Mouse (Mus musculus): ENCODE measurements around the gene Gast. TPM values are rescaled to one million over a fixed set of nuclear protein-coding genes. Genes with fewer than 3 reads are reported as not detected.
A peak's percentile ranks its signal among the peaks of the same experiment; 100 is the strongest.
"Not testable (repeated sequence)": the region's sequence is repeated elsewhere in the genome, so short reads cannot be mapped to it uniquely, and the experiment has no call there.

The Gast gene
- polyA plus RNA-seq, 1 experiment from 2014 or later: not detected

DNA sequence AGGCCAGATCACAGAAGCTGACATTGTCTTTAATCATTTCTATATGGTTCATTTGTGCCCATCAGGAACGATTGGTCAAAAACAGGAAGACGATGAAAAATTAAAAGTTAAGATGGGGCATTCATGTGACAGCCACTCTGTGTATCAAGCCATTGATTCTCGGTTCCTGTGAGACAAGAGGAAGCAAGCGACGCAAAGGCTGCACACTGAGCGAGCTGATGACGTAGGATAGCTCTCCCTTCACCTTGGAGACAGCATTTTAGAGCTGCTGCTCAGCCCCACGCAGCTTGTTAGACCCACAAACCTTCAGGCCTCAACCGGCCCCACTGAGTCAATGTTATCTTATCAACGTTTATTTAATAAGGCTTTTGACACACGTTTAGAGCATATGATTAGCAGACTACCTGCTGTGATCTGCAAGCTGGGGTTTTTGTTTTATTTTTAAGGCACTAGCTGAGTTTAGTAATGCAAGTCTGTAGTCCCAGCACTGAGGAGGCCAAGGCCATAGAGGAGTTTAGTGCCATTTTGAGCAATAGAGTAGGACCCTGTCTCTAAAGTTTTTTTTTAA is 9.1 kb upstream of the Gast start:
- Histone ChIP-seq H3K9me3 (replicated peaks; ENCODE audit: control insufficient read depth, low read length) (no peaks in the 10 kb centered on the region), H3K4me3 (ENCODE audit: low read length) (no peak overlapping the region), H3K36me3 (ENCODE audit: control insufficient read depth, insufficient read depth) (peaks cover 18% of the 10 kb centered on the region), H3K27ac (ENCODE audit: low read length) (no peak overlapping the region), H3K9ac (ENCODE audit: low read length) (no peak overlapping the region), H3K4me2 (ENCODE audit: low read depth, low read length) (no peak overlapping the region), H3K27me3 (ENCODE audit: control insufficient read depth, insufficient read depth, low read length) (no peaks in the 10 kb centered on the region), H3K4me1 (ENCODE audit: control insufficient read depth, insufficient read depth, low read length) (peaks cover 17% of the 10 kb centered on the region)
- ATAC-seq (replicated peaks; ENCODE audit: extremely low read depth, insufficient read depth, low FRiP score): no peak
- 70% methylated on average over 11 of the region's 11 CpGs for WGBS

DNA sequence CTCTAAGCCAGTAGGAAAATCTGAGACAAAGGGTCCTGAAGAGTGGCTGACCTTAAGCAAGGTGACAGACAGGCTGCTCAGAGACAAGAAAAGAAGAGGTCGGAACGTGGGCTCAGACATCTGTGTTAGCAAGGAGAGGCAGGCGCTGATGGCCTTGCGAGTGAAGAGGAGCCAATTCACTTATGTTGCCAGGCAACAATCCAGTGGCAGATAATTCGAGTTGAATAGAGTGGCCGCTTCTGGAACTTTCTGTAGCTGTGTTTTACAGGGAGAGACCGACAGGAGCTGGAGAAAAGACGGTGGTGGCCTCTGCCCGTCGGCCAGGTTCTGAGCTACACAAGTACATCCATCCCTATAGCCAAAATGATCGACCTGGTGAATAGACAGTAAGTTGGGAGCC is 6.9 kb upstream of the Gast start:
- WGBS: 28% methylated on average over 11 of the region's 11 CpGs
- Histone ChIP-seq H3K9ac (ENCODE audit: low read length) (no peak overlapping the region), H3K4me3 (ENCODE audit: low read length) (no peak overlapping the region)

DNA sequence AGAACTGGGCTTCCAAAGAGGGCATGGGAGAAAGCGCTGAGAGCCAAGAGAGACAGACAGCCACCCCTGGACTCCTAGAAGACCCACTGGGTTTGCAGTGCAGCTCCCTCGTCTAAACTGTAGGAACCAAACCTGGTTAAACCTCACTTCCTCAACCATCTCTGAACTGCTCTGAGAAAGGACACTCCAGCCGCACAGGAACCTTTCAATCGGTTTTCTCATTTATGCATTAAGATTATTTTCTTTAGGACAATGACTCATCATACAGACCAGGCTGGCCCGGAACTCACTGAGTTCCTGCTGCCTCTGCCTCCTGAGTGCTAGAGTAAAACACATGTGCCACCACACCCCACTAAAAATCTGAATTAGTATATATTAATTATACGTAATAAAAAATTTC is 6.4 kb upstream of the Gast start:
- Histone ChIP-seq H3K4me2 (ENCODE audit: low read depth, low read length) (no peak overlapping the region), H3K9ac (ENCODE audit: low read length) (no peak overlapping the region), H3K36me3 (ENCODE audit: control insufficient read depth, insufficient read depth) (peaks cover under 1% of the 10 kb centered on the region; the same call in 1 of the 2 replicates), H3K4me1 (ENCODE audit: control insufficient read depth, insufficient read depth, low read length) (peaks cover 9% of the 10 kb centered on the region; the same call in 1 of the 2 replicates), H3K4me3 (ENCODE audit: low read length) (no peak overlapping the region), H3K27ac (ENCODE audit: low read length) (no peak overlapping the region), H3K27me3 (ENCODE audit: control insufficient read depth, insufficient read depth, low read length) (no peaks in the 10 kb centered on the region), H3K9me3 (replicated peaks; ENCODE audit: control insufficient read depth, low read length) (no peaks in the 10 kb centered on the region)
- WGBS: 75% methylated on average over 6 of the region's 6 CpGs
- ATAC-seq (replicated peaks; ENCODE audit: extremely low read depth, insufficient read depth, low FRiP score): no peak

More for the DNA sequence above, 6.9 kb upstream of the Gast start:
- Histone ChIP-seq H3K9me3 (replicated peaks; ENCODE audit: control insufficient read depth, low read length) (no peaks in the 10 kb centered on the region), H3K4me2 (ENCODE audit: low read depth, low read length) (no peak overlapping the region), H3K27ac (ENCODE audit: low read length) (no peak overlapping the region), H3K36me3 (ENCODE audit: control insufficient read depth, insufficient read depth) (peaks cover 5% of the 10 kb centered on the region), H3K4me1 (ENCODE audit: control insufficient read depth, insufficient read depth, low read length) (peaks cover 9% of the 10 kb centered on the region; the same call in 1 of the 2 replicates), H3K27me3 (ENCODE audit: control insufficient read depth, insufficient read depth, low read length) (no peaks in the 10 kb centered on the region)
- peak; percentile 25; the same call in 1 of the 2 replicates for ATAC-seq (replicated peaks; ENCODE audit: extremely low read depth, insufficient read depth, low FRiP score)

DNA sequence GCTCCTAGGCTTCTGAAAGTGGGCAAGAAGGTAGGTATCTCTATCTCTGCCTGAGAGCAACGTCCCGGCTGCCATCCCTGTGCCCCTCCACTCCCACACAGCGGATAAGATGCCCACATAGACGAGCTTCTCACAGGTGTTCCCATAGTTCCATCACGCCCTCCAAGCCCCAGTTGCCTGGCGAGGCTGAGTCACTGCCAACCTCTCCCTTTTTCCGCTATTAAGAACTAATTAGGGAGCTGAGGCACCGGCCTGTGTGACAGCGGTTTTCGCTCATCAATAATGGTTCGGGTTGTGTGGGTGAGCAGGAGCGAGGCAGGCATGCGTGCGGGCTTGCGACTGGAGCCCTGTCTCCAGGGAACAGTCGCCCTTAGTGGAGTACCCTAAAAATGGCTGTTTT is 4.0 kb upstream of the Gast start:
- Histone ChIP-seq H3K9me3 (replicated peaks; ENCODE audit: control insufficient read depth, low read length) (no peaks in the 10 kb centered on the region), H3K9ac (ENCODE audit: low read length) (no peak overlapping the region), H3K27me3 (ENCODE audit: control insufficient read depth, insufficient read depth, low read length) (no peaks in the 10 kb centered on the region), H3K27ac (ENCODE audit: low read length) (no peak overlapping the region), H3K4me1 (ENCODE audit: control insufficient read depth, insufficient read depth, low read length) (peaks cover 9% of the 10 kb centered on the region; the same call in 1 of the 2 replicates), H3K4me2 (ENCODE audit: low read depth, low read length) (no peak overlapping the region), H3K4me3 (ENCODE audit: low read length) (no peak overlapping the region), H3K36me3 (ENCODE audit: control insufficient read depth, insufficient read depth) (no peaks in the 10 kb centered on the region)
- 61% methylated on average over 16 of the region's 16 CpGs for WGBS
- no peak for ATAC-seq (replicated peaks; ENCODE audit: extremely low read depth, insufficient read depth, low FRiP score)

DNA sequence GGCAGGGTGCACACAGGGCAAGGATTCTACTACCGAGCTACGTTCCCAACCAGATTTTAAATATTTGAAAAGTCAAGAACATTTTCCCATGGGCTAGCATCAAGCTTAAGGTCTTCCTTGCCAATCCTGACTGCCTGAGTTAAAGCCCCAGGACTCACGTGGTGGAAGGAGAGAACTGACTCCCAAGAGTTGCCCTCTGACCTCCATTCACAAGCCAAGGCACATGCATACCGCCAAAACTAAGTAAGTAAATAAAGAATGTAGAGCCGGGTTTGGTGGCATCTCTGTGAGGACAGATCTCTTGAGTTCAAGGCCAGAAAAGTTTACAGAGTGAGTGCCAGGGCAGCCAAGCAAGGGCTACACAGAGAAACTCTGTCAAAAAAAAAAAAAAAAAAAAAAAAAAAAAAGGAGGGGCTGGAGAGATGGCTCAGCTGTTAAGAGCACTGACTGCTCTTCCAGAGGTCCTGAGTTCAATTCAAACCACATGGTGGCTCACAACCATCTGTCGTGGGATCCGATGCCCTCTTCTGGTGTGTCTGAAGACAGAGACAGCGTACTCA is 3.3 kb upstream of the Gast start:
- not testable (repeated sequence) for H3K4me1 ChIP-seq (ENCODE audit: control insufficient read depth, insufficient read depth, low read length); ATAC-seq (replicated peaks; ENCODE audit: extremely low read depth, insufficient read depth, low FRiP score); H3K27me3 ChIP-seq (ENCODE audit: control insufficient read depth, insufficient read depth, low read length); H3K27ac ChIP-seq (ENCODE audit: low read length); H3K4me2 ChIP-seq (ENCODE audit: low read depth, low read length); H3K36me3 ChIP-seq (ENCODE audit: control insufficient read depth, insufficient read depth); H3K9ac ChIP-seq (ENCODE audit: low read length); H3K9me3 ChIP-seq (replicated peaks; ENCODE audit: control insufficient read depth, low read length); H3K4me3 ChIP-seq (ENCODE audit: low read length)
- 57% methylated on average over 8 of the region's 8 CpGs for WGBS

DNA sequence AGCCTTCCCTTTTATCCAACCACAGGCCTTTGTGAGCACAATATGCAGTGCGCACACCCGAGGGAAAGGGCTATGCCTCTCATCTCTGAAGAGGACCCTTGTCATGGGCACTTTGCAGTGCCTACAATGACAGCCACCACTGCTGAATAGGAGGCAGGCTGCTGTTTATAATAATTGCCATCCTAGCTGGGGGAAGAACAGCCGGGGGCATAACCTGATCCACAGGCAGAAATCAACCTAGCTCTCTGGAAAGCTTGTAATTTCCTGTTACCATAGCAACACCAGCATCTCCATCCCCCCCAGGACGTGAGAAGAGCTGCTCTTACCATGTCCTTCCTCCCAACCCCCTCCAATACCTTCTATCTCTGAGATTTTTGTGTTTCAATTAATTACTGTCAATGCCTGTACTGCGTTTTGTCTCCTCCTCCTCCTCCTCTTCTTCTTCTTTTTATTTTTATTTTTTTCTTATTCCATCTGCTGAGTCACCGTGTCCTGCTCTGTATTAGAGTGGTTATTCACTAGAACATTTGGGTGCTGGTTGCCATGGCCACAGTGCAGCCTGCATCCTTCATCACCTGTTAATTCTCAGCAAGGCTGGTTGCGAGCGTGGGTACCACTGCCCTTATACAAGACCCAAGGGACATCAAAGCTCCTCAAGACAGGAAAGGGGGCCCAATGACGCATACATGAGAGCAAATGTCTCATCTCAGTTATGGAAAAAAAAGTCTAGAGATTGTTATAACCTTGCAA is 1.3 kb upstream of the Gast start:
- no peaks in the 10 kb centered on the region for H3K9me3 ChIP-seq (replicated peaks; ENCODE audit: control insufficient read depth, low read length)
- H3K27ac ChIP-seq (ENCODE audit: low read length): no peak overlapping the region
- no peaks in the 10 kb centered on the region for H3K27me3 ChIP-seq (ENCODE audit: control insufficient read depth, insufficient read depth, low read length)
- H3K36me3 ChIP-seq (ENCODE audit: control insufficient read depth, insufficient read depth): no peaks in the 10 kb centered on the region
- no peak for ATAC-seq (replicated peaks; ENCODE audit: extremely low read depth, insufficient read depth, low FRiP score)
- no peak overlapping the region for H3K9ac ChIP-seq (ENCODE audit: low read length)
- H3K4me3 ChIP-seq (ENCODE audit: low read length): no peak overlapping the region
- H3K4me1 ChIP-seq (ENCODE audit: control insufficient read depth, insufficient read depth, low read length): no peaks in the 10 kb centered on the region
- H3K4me2 ChIP-seq (ENCODE audit: low read depth, low read length): no peak overlapping the region
- WGBS: 64% methylated on average over 9 of the region's 9 CpGs

DNA sequence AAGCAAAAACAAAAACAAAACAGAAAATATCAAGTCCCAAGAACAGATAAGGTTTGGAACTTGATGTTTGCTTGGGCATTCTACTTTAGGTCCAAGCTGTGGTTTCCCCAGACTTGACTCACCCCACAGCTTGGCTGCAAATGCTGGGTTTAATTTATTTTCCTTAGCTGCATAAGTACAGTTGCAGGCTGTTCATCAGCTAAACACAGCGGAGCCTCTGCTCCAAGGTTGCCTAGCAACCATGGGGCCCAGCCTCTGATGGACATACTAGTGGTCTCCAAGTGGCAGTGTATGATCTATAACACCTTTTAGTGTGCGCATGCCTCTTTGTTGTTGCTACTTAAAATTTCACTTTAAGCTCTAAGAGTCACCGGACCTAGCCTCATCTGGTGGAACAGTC is 1.5 kb downstream of the Gast start:
- Histone ChIP-seq H3K4me3 (ENCODE audit: low read length) (no peak overlapping the region), H3K4me2 (ENCODE audit: low read depth, low read length) (no peak overlapping the region), H3K27me3 (ENCODE audit: control insufficient read depth, insufficient read depth, low read length) (no peaks in the 10 kb centered on the region), H3K4me1 (ENCODE audit: control insufficient read depth, insufficient read depth, low read length) (no peaks in the 10 kb centered on the region), H3K9ac (ENCODE audit: low read length) (no peak overlapping the region), H3K27ac (ENCODE audit: low read length) (no peak overlapping the region), H3K36me3 (ENCODE audit: control insufficient read depth, insufficient read depth) (no peaks in the 10 kb centered on the region), H3K9me3 (replicated peaks; ENCODE audit: control insufficient read depth, low read length) (no peaks in the 10 kb centered on the region)
- WGBS: 49% methylated on average over 3 of the region's 3 CpGs
- ATAC-seq (replicated peaks; ENCODE audit: extremely low read depth, insufficient read depth, low FRiP score): no peak

DNA sequence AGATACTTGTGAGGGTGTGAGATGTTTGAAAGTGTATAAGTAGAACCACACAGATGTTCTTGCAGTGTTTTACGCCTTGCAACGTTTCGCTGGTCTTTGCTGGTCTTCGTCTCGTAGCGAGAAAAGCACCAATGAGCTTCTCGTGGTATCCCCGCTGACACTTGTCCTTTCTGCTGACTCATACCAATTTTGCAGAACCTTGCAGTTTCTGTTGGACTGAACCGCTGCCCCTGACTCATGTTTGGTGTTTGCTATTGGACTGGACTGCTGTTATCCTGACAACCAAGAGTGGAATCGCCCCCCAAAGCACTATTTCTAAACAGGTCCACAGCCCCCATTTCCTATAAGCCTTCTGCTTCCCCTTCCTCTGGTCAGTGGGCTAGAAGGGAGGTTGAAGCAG is 10.1 kb downstream of the Gast start:
- no peaks in the 10 kb centered on the region for H3K9me3 ChIP-seq (replicated peaks; ENCODE audit: control insufficient read depth, low read length)
- H3K4me1 ChIP-seq (ENCODE audit: control insufficient read depth, insufficient read depth, low read length): no peaks in the 10 kb centered on the region
- ATAC-seq (replicated peaks; ENCODE audit: extremely low read depth, insufficient read depth, low FRiP score): no peak
- H3K9ac ChIP-seq (ENCODE audit: low read length): no peak overlapping the region
- H3K27me3 ChIP-seq (ENCODE audit: control insufficient read depth, insufficient read depth, low read length): no peaks in the 10 kb centered on the region
- no peak overlapping the region for H3K4me2 ChIP-seq (ENCODE audit: low read depth, low read length)
- H3K27ac ChIP-seq (ENCODE audit: low read length): no peak overlapping the region
- no peaks in the 10 kb centered on the region for H3K36me3 ChIP-seq (ENCODE audit: control insufficient read depth, insufficient read depth)
- 79% methylated on average over 10 of the region's 10 CpGs for WGBS
- no peak overlapping the region for H3K4me3 ChIP-seq (ENCODE audit: low read length)

All from heart, embryonic 16.5 days (tissue).